Mouse (Mus musculus): Measurements from ENCODE around the gene Sec14l2. TPM values are rescaled to one million over a fixed set of nuclear protein-coding genes. Genes with fewer than 3 reads are reported as not detected.
"Not testable (repeated sequence)": the region's sequence is repeated elsewhere in the genome, so short reads cannot be mapped to it uniquely, and the experiment has no call there.

Sec14l2 gene
- polyA plus RNA-seq, 1 experiment from 2014 or later: 4.8 TPM

- under 1% methylated on average over 41 of the region's 41 CpGs for WGBS
- Histone ChIP-seq H3K4me1 (ENCODE audit: control insufficient read depth, insufficient read depth, low read length) (peaks cover 7% of the 10 kb centered on the region; the same call in 1 of the 2 replicates), H3K4me2 (ENCODE audit: low read length) (peak overlapping the region; percentile 89), H3K9me3 (replicated peaks; ENCODE audit: control insufficient read depth, low read length, poor library complexity, severe bottlenecking) (no peaks in the 10 kb centered on the region), H3K36me3 (ENCODE audit: control insufficient read depth, insufficient read depth, low read length) (no peaks in the 10 kb centered on the region), H3K27ac (ENCODE audit: low read length) (peak overlapping the region; percentile 68), H3K27me3 (ENCODE audit: control insufficient read depth, insufficient read depth, low read depth, low read length) (0 out of 2 replicates have a peak, but pooled peaks cover 3% of the 10 kb centered on the region), H3K9ac (ENCODE audit: low read depth, low read length) (peak overlapping the region; percentile 76), H3K4me3 (ENCODE audit: low read depth, low read length) (peak overlapping the region; percentile 59)
- peak; percentile 76 for ATAC-seq
These were observed 4.9 kb downstream of the Sec14l2 start for GRCm38 (mm10) chr11:4118081-4118921.

- ATAC-seq: peak; percentile 20
- Histone ChIP-seq H3K9me3 (replicated peaks; ENCODE audit: control insufficient read depth, low read length, poor library complexity, severe bottlenecking) (no peaks in the 10 kb centered on the region), H3K27me3 (ENCODE audit: control insufficient read depth, insufficient read depth, low read depth, low read length) (0 out of 2 replicates have a peak, but pooled peaks cover 3% of the 10 kb centered on the region), H3K4me3 (ENCODE audit: low read depth, low read length) (peak overlapping the region; percentile 59), H3K4me1 (ENCODE audit: control insufficient read depth, insufficient read depth, low read length) (peaks cover 7% of the 10 kb centered on the region; the same call in 1 of the 2 replicates), H3K9ac (ENCODE audit: low read depth, low read length) (peak overlapping the region; percentile 76; the same call in 1 of the 2 replicates), H3K4me2 (ENCODE audit: low read length) (peak overlapping the region; percentile 89), H3K27ac (ENCODE audit: low read length) (no peak overlapping the region; the same call in 1 of the 2 replicates), H3K36me3 (ENCODE audit: control insufficient read depth, insufficient read depth, low read length) (no peaks in the 10 kb centered on the region)
- WGBS: 20% methylated on average over 3 of the region's 3 CpGs
These were observed 5.7 kb downstream of the Sec14l2 start for GRCm38 (mm10) chr11:4117372-4118071.

GRCm38 (mm10) chr11:4116458-4117141 lies 6.6 kb downstream of the Sec14l2 start:
- H3K9me3 ChIP-seq (replicated peaks; ENCODE audit: control insufficient read depth, low read length, poor library complexity, severe bottlenecking): no peaks in the 10 kb centered on the region
- no peak overlapping the region for H3K9ac ChIP-seq (ENCODE audit: low read depth, low read length)
- H3K4me1 ChIP-seq (ENCODE audit: control insufficient read depth, insufficient read depth, low read length): peaks cover 7% of the 10 kb centered on the region; the same call in 1 of the 2 replicates
- 69% methylated on average over 11 of the region's 11 CpGs for WGBS
- H3K27ac ChIP-seq (ENCODE audit: low read length): no peak overlapping the region
- no peak overlapping the region for H3K4me3 ChIP-seq (ENCODE audit: low read depth, low read length)
- 0 out of 2 replicates have a peak, but pooled peaks cover 3% of the 10 kb centered on the region for H3K27me3 ChIP-seq (ENCODE audit: control insufficient read depth, insufficient read depth, low read depth, low read length)
- H3K36me3 ChIP-seq (ENCODE audit: control insufficient read depth, insufficient read depth, low read length): no peaks in the 10 kb centered on the region
- ATAC-seq: no peak
- peak overlapping the region; percentile 12; the same call in 1 of the 2 replicates for H3K4me2 ChIP-seq (ENCODE audit: low read length)

DNA sequence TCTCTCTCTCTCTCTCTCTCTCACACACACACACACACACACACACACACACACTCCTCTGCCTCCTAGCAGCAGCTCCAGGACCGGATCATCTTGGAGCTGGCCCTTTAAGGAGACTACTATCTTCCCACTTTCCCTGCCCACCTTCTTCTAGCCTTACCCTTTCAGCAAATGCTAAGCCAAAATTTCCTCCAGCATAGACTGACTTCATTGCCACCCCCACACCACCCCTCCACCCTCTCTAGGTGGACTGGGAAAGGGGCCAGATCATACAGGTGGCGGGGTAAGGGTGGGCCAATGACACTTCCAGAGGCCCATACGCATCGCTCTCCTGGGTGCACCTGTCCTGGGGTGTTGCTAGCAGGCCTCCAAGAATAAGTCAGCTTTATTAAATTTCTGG lies 7.8 kb downstream of the Sec14l2 start:
- H3K36me3 ChIP-seq (ENCODE audit: control insufficient read depth, insufficient read depth, low read length): 0 out of 2 replicates have a peak, but pooled peaks cover 3% of the 10 kb centered on the region
- H3K27me3 ChIP-seq (ENCODE audit: control insufficient read depth, insufficient read depth, low read depth, low read length): 0 out of 2 replicates have a peak, but pooled peaks cover 3% of the 10 kb centered on the region
- no peaks in the 10 kb centered on the region for H3K9me3 ChIP-seq (replicated peaks; ENCODE audit: control insufficient read depth, low read length, poor library complexity, severe bottlenecking)
- H3K4me3 ChIP-seq (ENCODE audit: low read depth, low read length): no peak overlapping the region
- H3K9ac ChIP-seq (ENCODE audit: low read depth, low read length): no peak overlapping the region
- H3K4me2 ChIP-seq (ENCODE audit: low read length): no peak overlapping the region
- peaks cover 7% of the 10 kb centered on the region; the same call in 1 of the 2 replicates for H3K4me1 ChIP-seq (ENCODE audit: control insufficient read depth, insufficient read depth, low read length)
- ATAC-seq: no peak
- WGBS: 95% methylated on average over 4 of the region's 4 CpGs
- no peak overlapping the region for H3K27ac ChIP-seq (ENCODE audit: low read length)

- H3K9ac ChIP-seq (ENCODE audit: low read depth, low read length); H3K27ac ChIP-seq (ENCODE audit: low read length); H3K4me3 ChIP-seq (ENCODE audit: low read depth, low read length); H3K36me3 ChIP-seq (ENCODE audit: control insufficient read depth, insufficient read depth, low read length); H3K27me3 ChIP-seq (ENCODE audit: control insufficient read depth, insufficient read depth, low read depth, low read length); H3K9me3 ChIP-seq (replicated peaks; ENCODE audit: control insufficient read depth, low read length, poor library complexity, severe bottlenecking); H3K4me2 ChIP-seq (ENCODE audit: low read length); ATAC-seq; H3K4me1 ChIP-seq (ENCODE audit: control insufficient read depth, insufficient read depth, low read length): not testable (repeated sequence)
- WGBS: 72% methylated on average over 6 of the region's 6 CpGs
These were observed 8.7 kb downstream of the Sec14l2 start for GRCm38 (mm10) chr11:4114541-4114940.

DNA sequence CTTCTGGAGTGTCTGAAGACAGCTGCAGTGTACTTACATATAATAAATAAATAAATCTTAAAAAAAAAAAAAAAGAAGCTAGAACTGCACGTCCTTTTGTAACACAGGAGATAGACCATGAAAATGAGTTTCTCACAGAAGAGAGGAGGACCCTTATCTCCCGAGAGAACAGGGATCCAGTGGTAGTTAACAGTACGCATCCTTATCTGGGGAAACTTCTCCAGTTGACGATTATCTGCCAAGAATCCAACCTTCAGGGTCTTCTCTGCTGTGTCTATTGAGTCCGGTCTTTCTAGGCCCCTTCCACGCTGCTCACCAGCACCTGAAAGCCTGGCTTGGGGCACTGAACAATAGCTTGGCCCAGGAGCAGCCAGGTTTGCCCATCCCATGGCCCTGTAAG lies 9.2 kb downstream of the Sec14l2 start:
- no peaks in the 10 kb centered on the region for H3K9me3 ChIP-seq (replicated peaks; ENCODE audit: control insufficient read depth, low read length, poor library complexity, severe bottlenecking)
- H3K4me2 ChIP-seq (ENCODE audit: low read length): no peak overlapping the region
- H3K27ac ChIP-seq (ENCODE audit: low read length): no peak overlapping the region
- H3K27me3 ChIP-seq (ENCODE audit: control insufficient read depth, insufficient read depth, low read depth, low read length): no peaks in the 10 kb centered on the region
- no peak overlapping the region for H3K9ac ChIP-seq (ENCODE audit: low read depth, low read length)
- 89% methylated on average over 6 of the region's 6 CpGs for WGBS
- ATAC-seq: no peak
- 0 out of 2 replicates have a peak, but pooled peaks cover 3% of the 10 kb centered on the region for H3K36me3 ChIP-seq (ENCODE audit: control insufficient read depth, insufficient read depth, low read length)
- H3K4me1 ChIP-seq (ENCODE audit: control insufficient read depth, insufficient read depth, low read length): peaks cover 7% of the 10 kb centered on the region; the same call in 1 of the 2 replicates
- H3K4me3 ChIP-seq (ENCODE audit: low read depth, low read length): no peak overlapping the region

DNA sequence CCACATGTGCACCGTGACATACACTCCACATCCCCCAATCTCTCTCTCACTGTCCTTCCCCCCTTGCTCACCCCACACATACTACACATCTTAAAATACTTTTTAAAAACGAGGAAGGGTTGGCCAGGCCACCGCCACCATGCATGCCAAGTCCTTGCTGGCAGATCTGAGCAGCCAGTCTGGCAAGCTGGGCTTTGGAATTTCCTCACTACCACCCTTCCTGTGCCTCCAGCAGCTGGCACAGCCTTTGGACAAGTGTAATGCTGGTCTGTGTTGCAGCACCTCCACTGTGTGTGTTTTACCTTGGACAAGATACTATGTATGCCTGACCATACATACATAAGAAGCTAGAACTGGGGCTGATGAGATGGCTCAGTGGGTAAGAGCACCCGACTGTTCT lies 9.7 kb downstream of the Sec14l2 start:
- Histone ChIP-seq H3K27me3 (ENCODE audit: control insufficient read depth, insufficient read depth, low read depth, low read length) (no peaks in the 10 kb centered on the region), H3K9me3 (replicated peaks; ENCODE audit: control insufficient read depth, low read length, poor library complexity, severe bottlenecking) (no peaks in the 10 kb centered on the region), H3K27ac (ENCODE audit: low read length) (no peak overlapping the region), H3K4me3 (ENCODE audit: low read depth, low read length) (no peak overlapping the region), H3K9ac (ENCODE audit: low read depth, low read length) (no peak overlapping the region), H3K4me2 (ENCODE audit: low read length) (no peak overlapping the region), H3K36me3 (ENCODE audit: control insufficient read depth, insufficient read depth, low read length) (0 out of 2 replicates have a peak, but pooled peaks cover 6% of the 10 kb centered on the region), H3K4me1 (ENCODE audit: control insufficient read depth, insufficient read depth, low read length) (peaks cover 7% of the 10 kb centered on the region; the same call in 1 of the 2 replicates)
- no peak for ATAC-seq
- 80% methylated on average over 4 of the region's 4 CpGs for WGBS

GRCm38 (mm10) chr11:4112861-4113260 lies 10.4 kb downstream of the Sec14l2 start:
- Histone ChIP-seq H3K4me3 (ENCODE audit: low read depth, low read length) (no peak overlapping the region), H3K4me1 (ENCODE audit: control insufficient read depth, insufficient read depth, low read length) (peaks cover 7% of the 10 kb centered on the region; the same call in 1 of the 2 replicates), H3K4me2 (ENCODE audit: low read length) (no peak overlapping the region), H3K9ac (ENCODE audit: low read depth, low read length) (no peak overlapping the region), H3K9me3 (replicated peaks; ENCODE audit: control insufficient read depth, low read length, poor library complexity, severe bottlenecking) (no peaks in the 10 kb centered on the region), H3K36me3 (ENCODE audit: control insufficient read depth, insufficient read depth, low read length) (0 out of 2 replicates have a peak, but pooled peaks cover 7% of the 10 kb centered on the region), H3K27me3 (ENCODE audit: control insufficient read depth, insufficient read depth, low read depth, low read length) (no peaks in the 10 kb centered on the region), H3K27ac (ENCODE audit: low read length) (no peak overlapping the region)
- 90% methylated on average over 6 of the region's 6 CpGs for WGBS
- ATAC-seq: no peak

Data from midbrain, embryonic 16.5 days (tissue).